Mouse (Mus musculus) bone marrow, adult 2 months (tissue): ENCODE results near the gene Stab1.

ENCODE experiments used
- CTCF ChIP-seq: fragments of 200-500 bp; IDR thresholded peaks from 2 replicates; pipeline ENCODE4 v1.5.1; 2011; ENCODE audit warnings: low read length, control low read depth; ENCODE audit not compliant: control insufficient read depth, insufficient read depth
- POLR2A ChIP-seq: fragments of 200-500 bp; IDR thresholded peaks from 2 replicates; pipeline ENCODE4 v1.6.1; 2011; ENCODE audit warnings: low read depth, mild to moderate bottlenecking, control low read depth, low read length, borderline replicate concordance; ENCODE audit not compliant: control insufficient read depth

DNA sequence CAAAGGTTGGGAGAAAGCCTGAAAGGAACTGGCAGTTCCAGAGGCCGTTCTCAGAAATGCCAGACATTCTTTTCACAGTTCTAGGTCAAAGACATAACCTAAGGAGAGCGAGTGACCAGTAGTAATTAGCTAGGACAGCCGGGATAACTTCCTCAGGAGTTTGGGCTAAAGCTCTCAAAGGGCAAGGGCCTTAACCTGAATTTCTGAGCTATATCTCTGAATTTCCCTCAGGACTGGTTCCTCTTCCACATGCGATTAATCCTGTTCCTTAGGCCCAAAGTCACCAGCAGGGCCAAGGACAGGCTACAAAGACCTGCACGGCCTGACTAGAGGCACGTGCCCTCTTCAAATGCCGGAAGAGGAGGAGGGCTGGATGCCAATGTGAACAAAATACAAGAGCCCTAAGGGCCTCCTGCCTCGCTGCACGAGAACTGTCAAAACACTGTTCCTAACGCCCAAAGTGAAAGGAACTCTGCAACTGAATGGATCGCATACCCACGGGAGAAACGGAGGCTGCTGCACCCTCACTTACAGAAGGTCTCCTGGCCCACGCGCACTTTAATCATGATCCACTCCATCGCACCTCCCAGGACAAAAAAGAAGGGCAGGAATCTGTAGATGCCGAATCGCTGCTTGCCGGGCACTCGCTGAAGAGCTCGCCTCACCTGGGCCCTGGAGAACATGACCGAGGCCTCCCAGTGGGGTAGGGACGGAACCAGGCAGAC, 40.2 kb downstream of the Stab1 start:
- TF ChIP-seq CTCF, result no peak
- no peak for TF ChIP-seq POLR2A
